Mouse (Mus musculus): ENCODE results near the gene Adcy7. TPM values are rescaled to one million over a fixed set of nuclear protein-coding genes. Genes with fewer than 3 reads are reported as not detected.

Adcy7 gene
- polyA plus RNA-seq, 1 experiment, result 146 TPM

GRCm38 (mm10) chr8:88309881-88310280 lies 37.7 kb downstream of the Adcy7 start:
- no peak overlapping the region for H3K27ac ChIP-seq (ENCODE audit: insufficient read depth, low read depth, low read length)
- H3K4me1 ChIP-seq (ENCODE audit: control insufficient read depth, insufficient read depth, low read length), result peaks cover 10% of the 10 kb centered on the region
- no peak overlapping the region for H3K4me3 ChIP-seq (ENCODE audit: insufficient read depth, low read length)
- TF ChIP-seq POLR2A (IDR thresholded peaks at IDR 0.05; ENCODE audit: borderline replicate concordance, low read depth, low read length) (no peak), CTCF (IDR thresholded peaks at IDR 0.05; ENCODE audit: low read depth, low read length) (no peak)

DNA sequence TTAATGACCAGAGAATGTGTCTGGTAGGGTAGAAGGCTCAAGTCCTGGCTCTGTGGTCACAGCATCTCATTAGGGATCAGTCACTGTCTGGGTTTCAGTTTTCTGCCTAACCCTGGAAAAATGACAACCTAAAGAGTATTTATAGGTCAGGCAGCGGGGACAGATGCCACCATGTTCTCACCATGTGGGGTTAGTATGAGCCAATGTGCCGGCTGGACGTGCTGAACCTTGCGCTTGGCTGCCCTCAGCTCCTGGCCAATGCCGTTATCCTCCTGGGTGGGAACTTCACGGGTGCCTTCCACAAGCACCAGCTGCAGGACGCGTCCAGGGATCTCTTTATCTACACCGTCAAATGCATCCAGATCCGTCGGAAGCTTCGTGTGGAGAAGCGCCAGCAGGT lies 38.1 kb downstream of the Adcy7 start:
- no peak overlapping the region for H3K27ac ChIP-seq (ENCODE audit: insufficient read depth, low read depth, low read length)
- no peak for TF ChIP-seq POLR2A (IDR thresholded peaks at IDR 0.05; ENCODE audit: borderline replicate concordance, low read depth, low read length)
- TF ChIP-seq CTCF (IDR thresholded peaks at IDR 0.05; ENCODE audit: low read depth, low read length), result no peak
- H3K4me3 ChIP-seq (ENCODE audit: insufficient read depth, low read length), result no peak overlapping the region
- peaks cover 10% of the 10 kb centered on the region for H3K4me1 ChIP-seq (ENCODE audit: control insufficient read depth, insufficient read depth, low read length)

DNA sequence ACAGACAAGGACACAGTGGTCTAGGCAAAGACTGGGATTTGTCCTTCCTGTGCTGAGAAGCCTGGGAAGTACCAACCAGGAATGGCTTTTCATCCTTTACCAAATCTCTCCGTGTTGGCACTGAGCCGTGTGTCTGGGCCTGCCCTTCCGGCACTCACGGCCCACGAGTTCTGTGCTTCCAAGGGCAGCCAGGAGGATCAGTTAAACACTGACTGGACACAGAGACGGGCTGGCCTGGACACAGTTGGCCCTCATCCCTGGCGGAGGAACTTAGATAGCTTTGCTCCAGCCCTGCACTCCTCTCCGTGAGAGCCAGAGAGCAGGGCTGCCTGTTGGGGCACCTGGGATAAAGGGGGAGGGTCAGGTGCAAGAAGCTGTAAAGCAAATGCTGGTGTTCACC lies 40.8 kb downstream of the Adcy7 start:
- Histone ChIP-seq H3K4me3 (ENCODE audit: insufficient read depth, low read length) (no peak overlapping the region), H3K27ac (ENCODE audit: insufficient read depth, low read depth, low read length) (no peak overlapping the region), H3K4me1 (ENCODE audit: control insufficient read depth, insufficient read depth, low read length) (0 out of 2 replicates have a peak, but pooled peaks cover 5% of the 10 kb centered on the region)
- TF ChIP-seq POLR2A (IDR thresholded peaks at IDR 0.05; ENCODE audit: borderline replicate concordance, low read depth, low read length), result no peak
- TF ChIP-seq CTCF (IDR thresholded peaks at IDR 0.05; ENCODE audit: low read depth, low read length), result no peak

- Histone ChIP-seq H3K4me1 (ENCODE audit: control insufficient read depth, insufficient read depth, low read length) (0 out of 2 replicates have a peak, but pooled peaks cover 2% of the 10 kb centered on the region), H3K27ac (ENCODE audit: insufficient read depth, low read depth, low read length) (no peak overlapping the region), H3K4me3 (ENCODE audit: insufficient read depth, low read length) (no peak overlapping the region)
- TF ChIP-seq POLR2A (IDR thresholded peaks at IDR 0.05; ENCODE audit: borderline replicate concordance, low read depth, low read length) (no peak), CTCF (IDR thresholded peaks at IDR 0.05; ENCODE audit: low read depth, low read length) (no peak)
Measured at GRCm38 (mm10) chr8:88313991-88314390, 41.8 kb downstream of the Adcy7 start.

- TF ChIP-seq CTCF (IDR thresholded peaks at IDR 0.05; ENCODE audit: low read depth, low read length), result no peak
- Histone ChIP-seq H3K4me3 (ENCODE audit: insufficient read depth, low read length) (no peak overlapping the region), H3K4me1 (ENCODE audit: control insufficient read depth, insufficient read depth, low read length) (no peaks in the 10 kb centered on the region), H3K27ac (ENCODE audit: insufficient read depth, low read depth, low read length) (no peak overlapping the region)
Measured at GRCm38 (mm10) chr8:88315302-88315701, 43.1 kb downstream of the Adcy7 start.

DNA sequence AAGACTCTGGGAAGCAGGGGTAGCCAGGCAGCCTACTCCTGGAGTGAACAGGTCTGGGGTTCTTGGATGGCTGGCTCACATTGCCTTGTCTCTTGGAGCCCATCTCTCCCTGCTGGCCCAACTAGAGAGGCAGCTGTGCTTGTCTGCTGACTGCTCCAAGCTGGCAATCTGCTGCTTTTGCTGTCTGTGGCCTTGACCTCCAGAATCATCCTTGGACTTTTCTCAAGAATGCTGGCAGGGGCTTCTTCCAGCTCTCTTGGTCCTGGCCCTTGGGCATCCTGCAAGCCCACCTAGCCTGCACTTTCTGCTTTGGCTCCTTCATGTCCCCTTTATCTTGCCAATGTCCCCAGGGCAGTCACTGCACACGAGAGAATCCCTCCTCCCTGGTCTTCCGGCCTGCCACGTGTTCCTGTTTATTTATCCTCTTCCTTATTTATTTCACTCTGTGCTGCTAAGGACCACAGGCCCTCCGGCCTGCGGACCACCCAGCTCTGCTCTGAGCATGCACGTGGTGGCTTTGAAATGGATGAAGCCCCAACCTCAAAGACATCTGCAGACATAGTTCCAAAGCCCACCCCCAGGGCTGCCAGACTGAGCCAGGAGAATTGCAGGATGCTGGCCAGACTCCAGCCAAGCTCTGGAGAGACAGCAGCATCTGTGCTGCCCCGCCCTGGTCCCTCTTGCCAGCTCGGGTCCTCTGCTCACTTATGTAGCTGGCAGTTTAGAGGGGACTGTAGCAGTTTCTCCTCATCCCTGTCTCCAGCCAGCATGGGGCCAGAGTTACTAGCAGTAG lies 44.1 kb downstream of the Adcy7 start:
- Histone ChIP-seq H3K4me1 (ENCODE audit: control insufficient read depth, insufficient read depth, low read length) (no peaks in the 10 kb centered on the region), H3K4me3 (ENCODE audit: insufficient read depth, low read length) (no peak overlapping the region), H3K27ac (ENCODE audit: insufficient read depth, low read depth, low read length) (no peak overlapping the region)
- no peak for TF ChIP-seq POLR2A (IDR thresholded peaks at IDR 0.05; ENCODE audit: borderline replicate concordance, low read depth, low read length)
- no peak for TF ChIP-seq CTCF (IDR thresholded peaks at IDR 0.05; ENCODE audit: low read depth, low read length)

DNA sequence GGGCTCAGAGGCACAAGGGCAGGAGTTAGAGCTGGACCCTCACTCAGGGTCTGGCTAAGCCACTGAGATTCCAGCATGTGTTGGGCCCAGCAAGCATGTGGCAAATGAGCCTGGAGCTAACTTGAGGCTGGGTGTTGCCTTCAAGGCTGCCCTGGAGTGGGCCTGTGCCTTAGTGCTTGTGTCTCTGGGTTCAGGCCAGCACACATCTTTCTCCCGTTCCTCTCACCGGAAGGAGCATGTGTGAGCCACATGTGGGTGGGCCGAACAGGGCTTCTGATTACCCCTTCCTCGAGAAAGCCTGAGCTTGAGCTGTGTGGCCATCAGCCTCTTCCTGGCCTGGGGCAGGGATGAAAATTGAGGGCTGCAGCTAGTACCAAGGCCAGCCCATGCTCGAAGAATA lies 45.1 kb downstream of the Adcy7 start:
- H3K4me1 ChIP-seq (ENCODE audit: control insufficient read depth, insufficient read depth, low read length), result no peaks in the 10 kb centered on the region
- H3K27ac ChIP-seq (ENCODE audit: insufficient read depth, low read depth, low read length), result no peak overlapping the region
- no peak overlapping the region for H3K4me3 ChIP-seq (ENCODE audit: insufficient read depth, low read length)
- TF ChIP-seq CTCF (IDR thresholded peaks at IDR 0.05; ENCODE audit: low read depth, low read length) (no peak), POLR2A (IDR thresholded peaks at IDR 0.05; ENCODE audit: borderline replicate concordance, low read depth, low read length) (no peak)

- Histone ChIP-seq H3K4me1 (ENCODE audit: control insufficient read depth, insufficient read depth, low read length) (no peaks in the 10 kb centered on the region), H3K27ac (ENCODE audit: insufficient read depth, low read depth, low read length) (no peak overlapping the region), H3K4me3 (ENCODE audit: insufficient read depth, low read length) (no peak overlapping the region)
- no peak for TF ChIP-seq CTCF (IDR thresholded peaks at IDR 0.05; ENCODE audit: low read depth, low read length)
- TF ChIP-seq POLR2A (IDR thresholded peaks at IDR 0.05; ENCODE audit: borderline replicate concordance, low read depth, low read length), result no peak
Measured at GRCm38 (mm10) chr8:88318151-88318550, 45.9 kb downstream of the Adcy7 start.

DNA sequence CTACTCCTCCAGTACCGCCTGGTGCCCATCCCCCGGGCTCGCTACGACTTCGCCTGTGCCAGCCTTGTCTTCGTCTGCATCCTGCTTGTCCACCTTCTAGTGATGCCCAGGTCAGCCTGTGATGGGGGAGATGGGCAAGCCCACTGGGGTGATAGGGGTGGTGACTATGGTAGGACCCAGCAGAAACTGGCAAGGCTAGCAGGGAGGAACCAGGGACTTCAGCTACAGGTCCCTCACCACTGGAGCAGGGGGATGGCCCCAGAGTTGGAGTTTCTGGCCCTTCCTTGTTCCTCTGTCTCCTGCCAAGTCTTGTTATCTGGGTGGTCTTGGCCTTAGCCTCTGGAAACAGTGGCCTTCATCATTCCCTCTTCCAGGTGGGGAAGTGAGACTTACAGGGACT lies 47.9 kb downstream of the Adcy7 start:
- H3K27ac ChIP-seq (ENCODE audit: insufficient read depth, low read depth, low read length), result no peak overlapping the region
- H3K4me3 ChIP-seq (ENCODE audit: insufficient read depth, low read length), result no peak overlapping the region
- H3K4me1 ChIP-seq (ENCODE audit: control insufficient read depth, insufficient read depth, low read length), result no peaks in the 10 kb centered on the region
- no peak for TF ChIP-seq CTCF (IDR thresholded peaks at IDR 0.05; ENCODE audit: low read depth, low read length)
- no peak for TF ChIP-seq POLR2A (IDR thresholded peaks at IDR 0.05; ENCODE audit: borderline replicate concordance, low read depth, low read length)

- no peak for TF ChIP-seq POLR2A (IDR thresholded peaks at IDR 0.05; ENCODE audit: borderline replicate concordance, low read depth, low read length)
- TF ChIP-seq CTCF (IDR thresholded peaks at IDR 0.05; ENCODE audit: low read depth, low read length), result no peak
- Histone ChIP-seq H3K27ac (ENCODE audit: insufficient read depth, low read depth, low read length) (no peak overlapping the region), H3K4me1 (ENCODE audit: control insufficient read depth, insufficient read depth, low read length) (no peaks in the 10 kb centered on the region), H3K4me3 (ENCODE audit: insufficient read depth, low read length) (no peak overlapping the region)
Measured at GRCm38 (mm10) chr8:88321387-88321786, 49.2 kb downstream of the Adcy7 start.

All from bone marrow macrophage, adult 2 months (primary cell).